Mouse (Mus musculus): Measurements from ENCODE around the gene Pin1. TPM values are rescaled to one million over a fixed set of nuclear protein-coding genes. Genes with fewer than 3 reads are reported as not detected.
"Not testable (repeated sequence)": the region's sequence is repeated elsewhere in the genome, so short reads cannot be mapped to it uniquely, and the experiment has no call there.

Pin1 gene
- 2.3 and 2.4 TPM in 2 replicates for polyA plus RNA-seq (2012)

GRCm38 (mm10) chr9:20651602-20652259 lies at the start of gene Pin1:
TSS of gene Pin1 (plus strand) at chr9:20652095.
- Histone ChIP-seq H3K27me3 (ENCODE audit: control insufficient read depth) (no peaks in the 10 kb centered on the region), H3K9me3 (ENCODE audit: control insufficient read depth, low read length) (no peaks in the 10 kb centered on the region), H3K4me1 (ENCODE audit: control insufficient read depth) (peaks cover 75% of the 10 kb centered on the region), H3K36me3 (ENCODE audit: control insufficient read depth) (peaks cover 62% of the 10 kb centered on the region), H3K4me3 (replicated peaks) (peak within 1 kb of the TSS; percentile 88)
- TF ChIP-seq TAL1 (IDR thresholded peaks at IDR 0.05; ENCODE audit: low read length), result no peak

DNA sequence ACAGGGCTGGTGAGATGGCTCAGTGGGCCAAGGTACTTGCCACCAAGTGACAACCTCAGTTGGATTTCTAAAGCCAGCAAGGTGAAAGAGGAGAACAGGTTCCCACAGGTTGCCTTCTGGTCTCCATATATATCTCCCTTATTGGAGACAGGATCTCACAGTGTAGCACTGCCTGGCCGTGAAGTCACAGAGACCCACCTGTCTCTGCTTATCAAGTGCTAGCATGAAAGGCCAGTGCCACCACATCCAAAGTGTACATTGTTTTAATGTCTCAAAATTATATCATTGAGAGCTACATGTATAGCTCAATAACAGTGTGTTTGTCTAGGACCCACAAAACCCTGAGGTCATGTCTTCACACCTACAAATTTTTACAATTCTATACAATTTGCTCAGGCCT lies 45.6 kb upstream of the Pin1 start:
- Histone ChIP-seq H3K9me3 (ENCODE audit: control insufficient read depth, low read length) (peaks cover 2% of the 10 kb centered on the region; the same call in 1 of the 2 replicates), H3K36me3 (ENCODE audit: control insufficient read depth) (no peaks in the 10 kb centered on the region), H3K4me3 (replicated peaks) (no peak overlapping the region), H3K27me3 (ENCODE audit: control insufficient read depth) (no peaks in the 10 kb centered on the region), H3K4me1 (ENCODE audit: control insufficient read depth) (peaks cover 8% of the 10 kb centered on the region)
- TF ChIP-seq GATA1 (IDR thresholded peaks at IDR 0.05; ENCODE audit: low read length) (no peak), TAL1 (IDR thresholded peaks at IDR 0.05; ENCODE audit: low read length) (no peak)

DNA sequence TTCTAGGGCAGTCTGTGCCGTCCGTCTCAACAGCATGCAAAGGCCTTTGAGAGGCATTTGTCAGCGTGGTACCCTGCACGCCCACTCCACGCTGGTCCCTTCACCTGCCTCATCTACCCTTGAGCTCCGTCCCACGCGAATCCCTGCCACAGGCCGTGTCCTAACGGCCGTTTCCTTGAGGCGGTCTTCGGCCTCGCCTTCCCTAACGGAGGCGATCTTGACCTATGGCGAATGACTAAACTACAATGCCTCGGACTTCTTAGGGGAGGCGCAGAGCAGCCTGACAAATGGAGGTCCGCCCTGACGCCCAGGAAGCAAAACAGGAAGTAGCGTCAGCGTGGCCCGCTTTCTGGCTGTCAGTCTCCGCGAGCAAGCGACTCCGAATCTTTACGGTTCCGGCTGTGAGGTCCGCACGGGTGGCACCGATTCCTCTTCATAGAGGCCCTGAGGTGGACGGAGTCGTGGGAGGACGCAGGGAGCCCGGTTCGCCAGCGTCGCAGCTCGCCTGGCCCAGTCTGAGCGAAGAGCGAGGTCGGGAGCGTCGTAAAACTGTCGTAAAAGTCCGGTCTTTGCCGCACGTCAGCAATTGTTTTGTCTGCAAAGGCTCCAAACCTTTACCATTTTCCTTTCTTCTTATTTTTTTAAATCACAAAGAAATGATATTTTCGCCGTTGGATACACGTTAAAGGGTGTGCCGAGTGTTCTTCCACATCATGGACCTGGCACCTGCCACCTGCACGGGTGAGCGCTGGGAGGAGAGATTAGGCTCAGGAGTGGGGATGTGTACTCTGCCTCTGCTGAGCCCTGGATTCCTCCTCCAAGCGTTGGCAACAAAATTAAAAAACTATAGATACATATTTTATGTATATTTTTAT lies 44.6 kb upstream of the Pin1 start:
- TF ChIP-seq GATA1 (IDR thresholded peaks at IDR 0.05; ENCODE audit: low read length) (no peak), TAL1 (IDR thresholded peaks at IDR 0.05; ENCODE audit: low read length) (no peak)
- H3K36me3 ChIP-seq (ENCODE audit: control insufficient read depth), result no peaks in the 10 kb centered on the region
- peak overlapping the region; percentile 94 for H3K4me3 ChIP-seq (replicated peaks)
- peaks cover 8% of the 10 kb centered on the region for H3K4me1 ChIP-seq (ENCODE audit: control insufficient read depth)
- H3K27me3 ChIP-seq (ENCODE audit: control insufficient read depth), result no peaks in the 10 kb centered on the region
- peaks cover 2% of the 10 kb centered on the region; the same call in 1 of the 2 replicates for H3K9me3 ChIP-seq (ENCODE audit: control insufficient read depth, low read length)

DNA sequence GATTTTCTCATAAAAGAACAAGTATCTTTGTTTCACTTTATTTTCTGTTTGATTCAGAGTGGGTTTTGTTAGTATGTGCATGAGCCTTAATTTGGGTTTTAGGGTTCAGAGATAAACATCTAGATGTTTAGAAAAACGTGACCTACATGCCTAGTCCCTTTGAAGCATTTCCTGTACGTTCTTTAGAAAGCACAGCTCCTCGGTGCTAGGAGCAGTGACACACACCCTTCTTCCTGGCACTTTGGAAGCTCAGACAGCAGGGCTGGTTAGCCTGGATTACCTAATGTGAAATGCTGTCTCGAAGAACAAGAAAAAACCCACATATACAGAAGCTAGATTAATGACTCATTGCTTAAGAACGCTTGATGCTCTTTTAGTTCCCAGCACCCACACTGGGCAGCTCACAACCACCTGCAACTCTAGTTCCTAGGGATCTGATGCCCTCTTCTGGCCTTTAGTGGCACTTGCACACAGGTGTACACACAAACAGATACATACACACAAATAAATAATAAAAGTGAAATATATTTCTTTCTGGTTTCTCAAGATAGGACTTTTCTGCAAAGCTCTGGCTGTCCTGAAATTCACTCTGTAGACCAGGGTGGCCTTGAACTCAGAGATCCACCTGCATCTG lies 41.9 kb upstream of the Pin1 start:
- Histone ChIP-seq H3K4me1 (ENCODE audit: control insufficient read depth) (peaks cover 8% of the 10 kb centered on the region), H3K9me3 (ENCODE audit: control insufficient read depth, low read length) (peaks cover 2% of the 10 kb centered on the region; the same call in 1 of the 2 replicates), H3K27me3 (ENCODE audit: control insufficient read depth) (no peaks in the 10 kb centered on the region)

DNA sequence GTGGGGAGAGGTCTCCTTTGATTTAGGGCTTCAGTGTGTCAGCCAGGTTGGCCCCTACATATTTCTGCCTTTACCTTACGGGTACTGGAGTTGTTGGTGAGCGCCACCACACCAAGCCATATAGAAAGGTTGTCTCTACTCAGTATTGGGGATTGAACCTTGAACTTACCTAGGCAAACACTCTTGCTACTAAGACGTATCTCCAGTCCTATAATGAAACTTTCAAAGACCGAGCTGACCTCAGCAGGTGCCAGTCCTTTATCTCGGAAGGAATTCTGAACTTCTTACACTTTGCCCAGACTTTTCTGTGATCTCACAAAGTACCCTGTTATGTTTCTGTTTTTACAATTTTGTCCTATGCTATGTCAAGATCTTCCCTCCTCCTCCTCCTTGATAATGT lies 39.9 kb upstream of the Pin1 start:
- Histone ChIP-seq H3K4me1 (ENCODE audit: control insufficient read depth) (peaks cover 4% of the 10 kb centered on the region), H3K36me3 (ENCODE audit: control insufficient read depth) (no peaks in the 10 kb centered on the region), H3K27me3 (ENCODE audit: control insufficient read depth) (no peaks in the 10 kb centered on the region), H3K9me3 (ENCODE audit: control insufficient read depth, low read length) (peaks cover 2% of the 10 kb centered on the region; the same call in 1 of the 2 replicates), H3K4me3 (replicated peaks) (no peak overlapping the region)
- TF ChIP-seq GATA1 (IDR thresholded peaks at IDR 0.05; ENCODE audit: low read length), result no peak
- no peak for TF ChIP-seq TAL1 (IDR thresholded peaks at IDR 0.05; ENCODE audit: low read length)

More for the DNA sequence above, 41.9 kb upstream of the Pin1 start:
- no peaks in the 10 kb centered on the region for H3K36me3 ChIP-seq (ENCODE audit: control insufficient read depth)
- H3K4me3 ChIP-seq (replicated peaks), result no peak overlapping the region
- TF ChIP-seq GATA1 (IDR thresholded peaks at IDR 0.05; ENCODE audit: low read length) (no peak), TAL1 (IDR thresholded peaks at IDR 0.05; ENCODE audit: low read length) (no peak)

GRCm38 (mm10) chr9:20616685-20617084 lies 35.2 kb upstream of the Pin1 start:
- H3K36me3 ChIP-seq (ENCODE audit: control insufficient read depth), result no peaks in the 10 kb centered on the region
- no peaks in the 10 kb centered on the region for H3K4me1 ChIP-seq (ENCODE audit: control insufficient read depth)
- no peaks in the 10 kb centered on the region for H3K27me3 ChIP-seq (ENCODE audit: control insufficient read depth)
- TF ChIP-seq GATA1 (IDR thresholded peaks at IDR 0.05; ENCODE audit: low read length) (no peak), TAL1 (IDR thresholded peaks at IDR 0.05; ENCODE audit: low read length) (no peak)
- no peaks in the 10 kb centered on the region for H3K9me3 ChIP-seq (ENCODE audit: control insufficient read depth, low read length)
- no peak overlapping the region for H3K4me3 ChIP-seq (replicated peaks)

- TF ChIP-seq GATA1 (IDR thresholded peaks at IDR 0.05; ENCODE audit: low read length) (no peak), TAL1 (IDR thresholded peaks at IDR 0.05; ENCODE audit: low read length) (no peak)
- Histone ChIP-seq H3K9me3 (ENCODE audit: control insufficient read depth, low read length) (no peaks in the 10 kb centered on the region), H3K4me3 (replicated peaks) (no peak overlapping the region), H3K36me3 (ENCODE audit: control insufficient read depth) (no peaks in the 10 kb centered on the region), H3K27me3 (ENCODE audit: control insufficient read depth) (no peaks in the 10 kb centered on the region), H3K4me1 (ENCODE audit: control insufficient read depth) (no peaks in the 10 kb centered on the region)
Observed at GRCm38 (mm10) chr9:20631332-20631731, 20.6 kb upstream of the Pin1 start.

DNA sequence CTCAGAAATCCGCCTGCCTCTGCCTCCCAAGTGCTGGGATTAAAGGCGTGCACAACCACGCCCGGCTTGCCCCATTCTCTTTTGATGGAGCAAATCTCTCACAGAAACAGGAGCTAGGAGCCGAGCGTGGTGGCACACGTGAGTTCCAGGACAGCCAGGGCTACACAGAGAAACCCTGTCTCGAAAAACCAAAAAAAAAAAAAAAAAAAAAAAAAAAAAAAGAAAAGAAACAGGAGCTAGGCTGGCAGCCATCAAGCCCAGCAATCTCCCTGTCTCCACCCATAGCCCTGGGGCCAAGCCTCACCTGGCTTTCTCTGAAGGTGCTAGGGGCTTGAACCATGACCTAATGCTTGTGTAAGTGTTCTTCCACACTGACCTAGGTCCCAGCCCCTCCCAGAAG lies 16.2 kb upstream of the Pin1 start:
- H3K4me1 ChIP-seq (ENCODE audit: control insufficient read depth); H3K27me3 ChIP-seq (ENCODE audit: control insufficient read depth); H3K4me3 ChIP-seq (replicated peaks); H3K9me3 ChIP-seq (ENCODE audit: control insufficient read depth, low read length): not testable (repeated sequence)
- H3K36me3 ChIP-seq (ENCODE audit: control insufficient read depth), result peaks cover 28% of the 10 kb centered on the region

DNA sequence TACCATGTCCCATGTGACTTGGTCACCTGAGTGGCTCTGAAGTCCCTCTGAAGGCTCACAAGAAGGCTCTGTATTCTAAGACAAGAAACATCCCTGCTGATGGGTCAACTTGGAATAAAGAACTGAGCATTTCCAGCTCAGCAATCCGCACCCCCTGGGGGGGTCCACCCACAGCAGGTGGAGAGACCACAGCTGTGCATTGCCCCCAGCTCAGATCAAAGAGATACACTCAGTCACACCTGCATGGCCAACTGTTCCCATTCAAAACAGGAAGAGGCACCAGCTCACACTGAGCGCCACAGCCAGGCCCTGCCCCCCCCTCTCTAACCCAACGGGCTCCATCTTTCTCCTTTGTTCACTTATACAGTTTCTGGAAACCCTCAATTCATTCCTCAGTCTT lies 15.6 kb upstream of the Pin1 start:
- Histone ChIP-seq H3K36me3 (ENCODE audit: control insufficient read depth) (peaks cover 28% of the 10 kb centered on the region), H3K4me3 (replicated peaks) (no peak overlapping the region), H3K27me3 (ENCODE audit: control insufficient read depth) (no peaks in the 10 kb centered on the region), H3K4me1 (ENCODE audit: control insufficient read depth) (peaks cover 6% of the 10 kb centered on the region), H3K9me3 (ENCODE audit: control insufficient read depth, low read length) (no peaks in the 10 kb centered on the region)
- TF ChIP-seq GATA1 (IDR thresholded peaks at IDR 0.05; ENCODE audit: low read length), result no peak
- TF ChIP-seq TAL1 (IDR thresholded peaks at IDR 0.05; ENCODE audit: low read length), result no peak
